Mouse (Mus musculus): ENCODE data around the gene Arhgef3.

Gene Arhgef3

DNA sequence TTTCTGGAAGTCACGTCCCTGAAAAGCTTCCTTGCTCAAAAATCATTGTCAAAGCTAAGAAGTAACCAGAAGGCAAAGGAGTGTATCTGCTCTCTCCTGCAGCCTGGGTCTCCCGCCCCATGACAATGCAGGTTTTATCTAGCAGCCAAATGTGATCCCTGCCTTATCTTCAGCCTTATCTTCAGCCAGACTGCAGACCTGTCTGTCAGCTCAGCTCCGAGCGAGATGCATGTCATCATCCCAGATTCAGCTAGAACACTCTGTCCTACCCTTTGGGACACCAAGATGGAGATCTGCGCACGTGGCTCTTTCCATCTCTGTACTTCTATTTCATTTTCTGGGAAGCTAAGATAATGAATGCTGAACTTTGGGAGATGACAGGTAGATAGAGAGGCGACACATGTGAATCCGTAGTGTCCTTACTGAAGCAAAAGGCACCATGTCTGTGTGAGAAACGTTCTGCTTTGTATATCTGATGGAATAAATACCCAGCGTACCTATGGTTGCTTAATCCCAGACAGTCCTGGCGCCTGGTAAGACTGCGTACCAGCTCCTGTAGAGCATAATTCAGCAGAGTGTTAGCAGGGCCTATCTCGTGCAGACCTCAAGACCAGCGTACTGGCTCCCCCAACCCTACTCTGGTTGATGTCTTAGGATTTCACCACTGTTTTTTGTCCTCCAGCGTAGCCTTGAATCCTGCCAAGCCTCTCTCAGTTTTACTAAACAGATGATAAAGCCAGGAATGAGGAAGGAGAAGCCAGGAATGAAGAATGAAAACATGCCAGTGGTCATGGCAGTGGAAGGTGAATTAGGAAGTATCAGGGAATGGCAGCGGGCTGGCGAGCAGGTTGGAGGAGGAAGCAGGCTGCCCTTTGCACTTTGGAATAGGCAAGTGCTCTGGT, 235.4 kb downstream of the Arhgef3 start:
- no peak for DNase-seq

DNA sequence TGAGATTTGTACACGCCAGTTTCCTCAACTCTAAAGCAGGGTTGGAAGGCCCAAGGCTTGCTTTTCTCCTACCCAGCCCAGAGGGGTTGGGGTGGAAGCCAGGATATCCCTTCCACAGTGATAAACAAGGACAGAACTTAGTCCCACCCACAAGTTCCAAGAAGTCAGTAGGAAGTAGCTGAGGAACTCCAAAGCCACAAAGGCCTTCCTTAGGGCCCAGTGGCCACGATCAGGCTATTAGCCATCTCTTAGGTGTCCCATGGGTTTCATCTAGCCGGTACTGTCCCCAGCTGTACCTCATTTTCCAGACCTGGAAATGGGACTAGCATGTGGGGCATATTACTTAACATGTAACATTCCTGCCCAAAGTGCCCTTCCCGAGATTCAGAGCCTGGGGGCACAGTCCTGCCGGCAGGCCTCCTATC, 236.4 kb downstream of the Arhgef3 start:
- DNase-seq = no peak

DNA sequence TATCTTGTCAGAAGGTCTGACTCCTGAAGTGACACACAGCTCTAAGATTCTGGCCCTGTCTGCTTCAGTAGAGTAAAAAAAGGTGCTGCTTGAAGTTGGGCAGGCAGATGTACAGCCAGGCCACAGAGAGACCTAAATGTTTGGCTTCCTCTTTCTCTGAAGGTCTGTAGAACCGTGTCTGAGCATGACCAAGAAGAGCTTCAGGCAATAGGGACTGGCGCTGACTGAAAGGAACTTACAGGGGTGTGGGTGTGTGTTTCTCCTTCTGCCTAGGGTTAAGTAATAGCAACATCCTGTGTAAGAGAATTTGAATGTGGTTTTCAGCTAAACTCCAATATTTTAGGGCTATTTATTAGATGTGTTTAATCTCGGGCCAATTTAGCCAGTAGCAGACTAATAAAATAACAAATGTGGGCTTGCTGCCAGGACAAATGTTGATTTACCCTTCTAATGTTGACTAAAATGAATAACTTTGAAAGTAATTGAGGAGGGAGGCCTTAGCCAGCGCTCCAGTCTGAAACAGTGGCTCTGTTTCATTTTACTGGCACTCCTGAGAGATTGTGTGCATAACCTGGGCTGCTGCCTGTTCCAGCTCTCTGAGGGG, 236.9 kb downstream of the Arhgef3 start:
- DNase-seq = no peak

DNA sequence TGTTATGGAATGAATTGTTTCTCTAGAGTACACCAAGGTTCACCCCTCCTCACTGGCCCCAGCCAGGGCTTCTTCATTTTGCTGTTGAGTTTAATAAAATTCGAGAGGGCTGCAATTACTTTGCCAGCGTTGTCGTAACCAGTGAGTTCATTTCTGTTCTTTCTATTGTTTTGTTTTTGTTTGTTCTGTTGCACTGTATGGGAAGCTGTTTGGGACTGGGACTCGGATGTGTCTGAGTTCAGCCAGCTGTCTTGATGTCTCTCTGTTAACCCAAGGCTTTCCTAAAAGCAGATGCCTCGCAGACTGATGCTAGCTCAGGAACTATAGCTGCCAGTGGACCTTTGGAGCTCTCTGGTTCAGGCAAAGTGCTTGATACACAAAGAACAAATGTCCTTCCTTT, 237.8 kb downstream of the Arhgef3 start:
- DNase-seq = no peak

DNA sequence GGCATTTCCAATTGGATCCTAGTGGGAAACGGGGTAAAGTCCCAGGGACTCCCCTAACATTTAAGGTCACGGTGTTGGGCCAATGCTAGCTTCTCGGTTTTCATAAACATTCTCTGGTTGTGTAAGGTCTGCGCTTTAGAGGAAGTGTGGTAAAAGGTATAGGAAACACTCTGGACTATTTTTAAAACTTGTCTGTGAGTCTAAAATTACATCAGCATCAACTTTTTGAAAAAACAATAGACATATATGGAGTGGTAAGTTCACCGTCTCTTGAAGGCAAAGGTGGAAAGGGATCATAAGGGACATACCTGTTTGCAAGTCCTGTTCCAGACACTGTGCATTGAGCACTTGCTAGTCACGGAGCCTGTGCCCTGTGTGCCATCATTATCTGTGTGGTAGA, 240.5 kb downstream of the Arhgef3 start:
- DNase-seq = no peak

DNA sequence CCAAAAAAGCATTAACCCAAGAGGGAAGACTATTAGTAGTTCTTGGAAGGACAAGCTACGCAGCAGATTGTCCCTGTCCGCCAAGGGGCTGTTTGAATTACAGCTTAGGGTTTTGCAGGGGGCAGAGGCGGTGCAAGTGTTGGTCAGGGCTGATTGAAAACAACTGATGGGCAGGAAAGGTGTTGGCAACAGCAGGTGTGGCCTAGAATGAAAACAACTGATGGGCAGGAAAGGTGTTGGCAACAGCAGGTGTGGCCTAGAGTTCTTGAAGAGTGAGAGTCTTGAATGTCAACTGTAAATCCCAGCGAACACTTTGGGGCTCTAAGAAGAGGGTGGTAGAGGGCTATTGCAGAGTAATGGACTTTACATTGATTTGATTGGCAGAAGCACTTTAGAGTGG, 241.2 kb downstream of the Arhgef3 start:
- no peak for DNase-seq

DNA sequence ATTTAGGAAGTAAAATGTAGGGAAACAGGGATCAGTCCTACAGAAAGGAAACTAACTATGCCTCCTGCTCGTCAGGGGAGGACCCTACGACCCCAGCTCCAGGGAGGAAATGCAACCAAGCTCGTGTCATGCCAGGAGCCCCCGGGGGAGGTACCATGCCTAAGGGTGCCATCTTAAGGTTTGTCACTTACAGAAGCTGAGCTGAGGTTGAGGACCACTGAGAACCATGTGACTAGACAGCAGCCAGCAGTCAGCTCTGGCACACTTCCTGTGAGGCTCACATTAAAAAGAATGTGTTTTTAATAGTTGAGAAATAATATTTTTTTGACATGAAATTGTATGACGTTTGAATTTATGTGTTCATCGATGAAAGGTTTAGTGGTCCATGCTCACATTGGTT, 242.4 kb downstream of the Arhgef3 start:
- no peak for DNase-seq

DNA sequence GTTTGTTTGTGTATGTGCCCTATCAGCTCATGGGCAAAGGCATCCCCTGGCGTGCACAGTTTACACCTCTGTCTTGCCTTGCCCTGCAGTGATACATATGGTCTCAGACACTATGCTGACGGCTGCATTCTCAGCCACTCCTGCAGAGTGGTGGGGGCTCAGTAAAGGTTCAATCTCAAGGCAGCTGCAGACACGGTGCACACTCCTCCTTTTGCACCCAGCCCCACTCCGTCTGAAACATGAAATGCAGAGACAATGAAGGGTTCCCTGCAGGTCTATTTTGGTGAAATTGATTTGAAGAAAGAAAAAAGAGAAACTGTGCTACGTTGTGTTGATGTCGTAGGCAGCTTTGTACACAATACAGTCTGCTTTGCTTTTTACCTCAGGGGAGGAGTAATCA, 243.5 kb downstream of the Arhgef3 start:
- no peak for DNase-seq

DNA sequence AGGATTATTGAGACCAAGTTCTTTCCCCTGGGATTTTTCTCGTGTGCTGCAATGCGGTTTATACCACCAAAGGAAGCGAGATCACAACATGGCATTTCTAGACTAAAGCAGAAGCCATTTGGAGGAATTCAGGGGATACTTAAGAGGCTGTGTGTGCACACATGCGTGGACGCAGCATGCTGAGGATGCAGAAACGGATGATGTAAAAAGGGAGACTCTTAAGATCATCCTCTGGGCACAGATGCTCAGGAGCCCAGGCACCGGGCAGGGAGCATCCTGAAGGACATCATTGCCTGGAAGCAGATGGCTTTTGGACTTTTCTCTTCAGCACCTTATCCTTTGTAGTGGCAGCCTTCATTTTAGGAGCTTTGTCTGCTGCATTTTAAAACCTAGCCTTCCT, 246.2 kb downstream of the Arhgef3 start:
- DNase-seq = no peak

DNA sequence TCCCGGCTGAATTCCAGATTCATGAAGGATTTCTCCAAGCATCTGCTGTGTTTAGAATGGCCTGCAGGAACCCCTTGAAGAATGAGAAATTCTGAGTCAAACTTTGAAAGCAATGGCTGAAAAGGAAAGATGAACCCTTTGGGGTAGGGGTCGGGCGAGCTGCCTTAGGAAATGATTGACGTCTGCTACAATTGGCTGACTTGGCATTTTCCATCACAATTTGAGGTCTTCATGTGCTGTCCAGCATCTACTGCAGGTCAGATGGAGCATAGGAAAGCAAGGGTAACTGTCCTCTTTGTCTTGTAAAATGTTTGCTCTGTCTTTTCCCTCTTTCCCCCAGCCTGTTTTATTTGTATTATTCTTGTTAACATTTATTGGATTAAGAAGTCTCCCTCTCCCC, 246.8 kb downstream of the Arhgef3 start:
- DNase-seq = no peak

DNA sequence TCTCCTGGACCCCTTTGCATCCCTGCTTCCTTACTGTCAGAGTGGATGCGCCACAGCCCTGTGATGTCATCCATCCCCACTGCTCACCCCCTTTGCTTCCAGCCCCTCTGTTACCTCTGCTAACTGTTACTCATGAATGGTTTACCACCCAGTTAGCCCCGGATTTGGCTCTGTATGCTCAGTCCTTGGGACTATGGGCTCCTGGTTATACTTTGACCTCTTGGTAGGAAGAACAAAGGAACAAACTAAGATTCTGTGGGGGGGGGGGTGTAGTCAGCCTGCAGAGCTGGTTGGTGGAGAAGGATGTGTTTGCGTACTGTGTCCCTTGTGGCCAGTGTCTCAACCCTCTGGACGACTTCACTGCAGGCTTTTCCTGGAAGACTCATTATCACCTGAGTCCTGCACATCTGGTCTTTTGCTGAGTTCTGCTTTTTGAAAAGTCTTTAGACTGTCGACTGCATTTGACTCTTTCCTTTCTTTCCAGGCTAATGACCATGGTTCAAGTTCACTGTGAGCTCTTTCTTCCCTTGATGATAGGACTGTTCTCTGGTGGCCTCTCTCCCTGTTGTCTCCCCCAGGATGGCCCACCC, 250.1 kb downstream of the Arhgef3 start:
- no peak for DNase-seq

DNA sequence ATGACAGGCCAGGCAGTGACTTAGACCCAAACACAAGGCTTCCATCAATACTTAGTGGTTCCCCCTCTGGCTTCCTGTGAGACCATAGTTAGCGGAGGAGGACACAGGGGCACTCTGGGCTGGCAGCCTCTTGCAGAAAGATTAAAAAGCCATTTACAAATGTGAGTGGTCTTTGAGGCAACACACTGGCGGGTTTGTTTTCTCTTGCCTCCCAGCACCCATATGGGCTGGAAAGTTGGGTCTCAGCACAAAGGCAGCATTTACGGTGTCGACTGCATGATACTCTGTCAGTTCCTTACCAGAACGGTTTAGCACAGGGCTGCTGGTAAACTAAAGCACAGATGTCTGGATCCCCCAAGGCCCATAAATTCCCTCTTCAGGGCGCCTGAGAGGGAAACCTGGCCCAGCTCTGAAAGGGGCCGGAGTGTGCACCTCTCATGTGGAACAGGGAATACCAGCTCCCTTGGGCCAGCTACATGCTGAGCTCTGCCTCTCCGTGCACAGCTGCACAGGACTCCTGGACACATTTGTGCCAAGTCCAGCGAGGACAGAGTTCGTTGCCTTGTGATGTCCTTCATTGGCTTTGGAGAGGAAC, 252.5 kb downstream of the Arhgef3 start:
- no peak for DNase-seq

DNA sequence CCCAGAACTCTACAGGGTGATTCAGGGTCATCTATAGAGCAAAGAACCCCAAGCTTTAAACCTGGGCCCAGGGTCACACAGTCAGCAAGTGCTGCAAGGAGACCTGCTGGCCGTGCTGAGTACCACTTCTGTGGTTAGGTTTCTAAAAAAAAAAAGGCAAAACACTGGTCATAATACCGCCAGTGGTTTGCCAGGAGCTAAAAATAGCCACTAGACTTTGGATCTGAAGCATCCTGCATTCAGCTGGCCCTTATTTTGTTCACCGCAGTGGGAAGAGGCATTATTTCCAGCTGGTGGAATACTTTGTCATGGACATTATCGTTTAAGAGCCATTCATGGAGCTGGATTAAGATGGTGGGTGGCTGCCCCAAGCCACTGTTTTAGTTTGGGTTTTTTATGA, 253.9 kb downstream of the Arhgef3 start:
- DNase-seq = no peak

DNA sequence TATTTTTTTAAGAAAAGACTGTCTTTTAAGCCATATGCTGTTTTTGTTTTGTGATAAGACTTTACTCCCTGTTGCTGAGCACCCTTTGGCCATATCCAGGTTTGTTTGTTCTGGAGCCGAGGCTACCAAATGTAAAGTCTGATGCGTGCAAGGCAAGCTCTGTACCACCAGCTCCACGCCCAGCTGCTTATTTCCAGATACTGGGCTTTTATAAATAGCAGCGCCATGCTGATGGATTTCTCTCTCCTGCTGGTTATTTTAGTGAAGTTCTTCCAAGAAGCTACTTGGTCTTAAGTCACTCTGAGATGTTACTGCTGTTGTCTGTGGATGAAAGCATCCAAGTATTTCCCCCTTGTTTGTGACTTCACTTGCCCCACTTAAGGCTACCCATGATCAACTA, 254.8 kb downstream of the Arhgef3 start:
- no peak for DNase-seq

DNA sequence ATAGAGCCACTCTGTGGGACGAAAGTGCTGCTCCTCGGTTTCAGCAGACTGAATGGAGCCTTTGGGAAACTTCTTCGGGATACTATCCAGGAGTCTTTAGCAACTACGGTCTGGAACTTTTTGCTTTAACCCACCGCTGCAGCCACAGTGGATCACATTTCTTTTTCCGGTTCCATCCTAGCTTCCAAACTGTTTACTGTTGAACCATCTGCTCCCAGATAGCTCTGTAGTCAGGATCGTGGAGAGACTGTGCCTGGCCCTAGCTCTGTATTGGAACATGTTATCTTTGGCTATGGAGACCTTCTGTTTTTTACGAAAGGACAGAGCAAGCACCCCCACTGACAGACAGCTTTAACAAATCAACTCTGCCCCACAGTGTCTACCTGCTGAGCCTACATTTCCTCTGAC, 257.0 kb downstream of the Arhgef3 start:
- DNase-seq = peak; percentile 65

DNA sequence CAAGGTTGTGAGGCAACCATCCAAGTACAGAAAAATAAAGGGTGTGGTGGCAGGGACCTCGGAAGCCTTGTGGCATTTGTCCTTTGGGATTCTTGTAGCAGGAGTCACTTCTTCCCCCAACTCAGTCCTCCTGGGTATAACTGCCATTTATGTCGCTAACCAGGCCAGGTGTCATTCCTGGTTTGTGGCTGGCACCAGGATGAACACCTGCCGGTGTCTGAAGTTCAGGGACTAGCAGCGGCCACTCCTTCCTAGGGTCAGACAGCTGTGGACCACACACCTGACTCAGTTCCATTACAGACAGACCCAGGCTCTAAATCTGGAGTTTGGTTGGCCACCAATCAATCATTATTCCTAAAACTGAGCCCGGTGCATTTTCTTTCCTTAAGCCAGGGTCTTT, 258.8 kb downstream of the Arhgef3 start:
- DNase-seq = no peak

DNA sequence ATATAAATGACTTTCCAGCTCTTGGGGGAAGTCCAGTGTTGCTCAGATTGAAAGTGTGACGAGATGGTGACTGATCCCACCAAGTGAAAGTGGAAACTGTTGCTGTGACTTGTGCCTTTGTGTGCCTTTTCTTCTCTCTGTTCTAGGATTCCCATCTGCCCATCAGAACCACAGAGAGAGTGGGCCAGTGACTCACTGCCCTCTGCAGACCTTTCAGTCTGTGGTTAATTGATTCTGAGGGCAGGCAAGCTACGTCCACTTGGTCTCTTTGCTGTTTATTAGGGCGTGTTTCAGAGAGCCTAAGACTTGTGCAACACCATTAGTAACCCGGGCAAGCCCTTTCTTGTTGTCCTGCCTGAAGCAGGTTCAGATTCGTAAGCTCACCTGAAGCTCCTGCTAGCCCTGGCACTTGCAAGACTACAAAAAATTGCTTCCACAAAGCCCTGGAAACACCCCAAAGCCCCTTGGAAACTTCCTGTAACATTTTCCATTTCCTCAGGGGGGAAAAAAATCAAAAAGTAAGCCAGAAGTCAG, 261.5 kb downstream of the Arhgef3 start:
- no peak for DNase-seq

DNA sequence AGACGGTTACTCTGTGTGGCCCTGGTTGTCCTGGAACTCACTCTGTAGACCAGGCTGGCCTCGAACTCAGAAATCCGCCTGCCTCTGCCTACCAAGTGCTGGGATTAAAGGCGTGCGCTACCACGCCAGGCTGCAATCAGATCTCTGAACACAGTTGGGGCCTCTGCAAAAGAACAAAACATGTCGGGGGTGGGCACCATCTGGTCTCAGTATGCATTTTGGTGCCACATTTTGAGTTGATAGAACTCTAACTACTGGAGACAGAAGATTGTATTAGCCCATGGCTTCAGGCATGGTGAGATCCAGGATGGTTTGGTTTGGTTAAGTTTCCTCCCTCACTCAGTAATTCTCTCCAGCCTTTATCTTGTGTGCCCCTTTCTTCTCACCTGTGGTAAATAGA, 264.0 kb downstream of the Arhgef3 start:
- no peak for DNase-seq

DNA sequence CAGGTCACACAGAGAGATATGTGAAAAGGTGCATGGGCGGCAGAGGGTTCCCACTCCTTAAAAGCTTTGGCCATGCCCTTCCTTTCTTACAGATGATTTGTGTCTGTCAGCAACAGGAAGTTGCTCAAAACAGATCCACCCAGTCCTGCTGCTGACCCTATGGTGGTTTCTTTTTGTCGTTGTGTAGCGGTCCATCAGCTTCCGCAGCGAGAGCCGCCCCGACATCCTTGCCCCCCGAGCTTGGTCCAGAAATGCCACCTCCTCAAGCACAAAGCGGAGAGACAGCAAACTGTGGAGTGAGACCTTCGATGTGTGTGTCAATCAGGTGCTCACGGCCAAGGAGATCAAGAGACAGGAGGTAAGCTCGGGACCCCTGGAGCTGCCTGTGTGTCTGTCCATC, 264.7 kb downstream of the Arhgef3 start:
- DNase-seq = no peak

DNA sequence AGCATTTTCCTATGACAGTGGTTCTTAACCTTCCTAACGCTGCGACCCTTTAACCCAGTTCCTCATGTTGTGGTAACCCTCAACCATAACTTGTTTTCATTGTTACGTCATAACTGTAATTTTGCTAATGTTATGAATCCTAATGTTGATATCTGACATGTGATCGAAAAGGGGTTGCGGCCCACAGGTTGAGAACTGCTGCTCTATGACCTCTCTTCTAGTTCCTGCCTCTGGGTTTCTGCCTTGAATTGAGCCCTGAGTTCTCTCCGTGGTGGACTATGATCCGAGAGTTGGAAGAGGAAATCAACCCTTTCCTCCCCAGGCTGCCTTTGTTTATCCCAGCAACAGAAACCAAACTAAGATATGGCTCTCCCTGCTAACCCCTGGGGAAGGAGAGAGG, 266.8 kb downstream of the Arhgef3 start:
- no peak for DNase-seq

DNA sequence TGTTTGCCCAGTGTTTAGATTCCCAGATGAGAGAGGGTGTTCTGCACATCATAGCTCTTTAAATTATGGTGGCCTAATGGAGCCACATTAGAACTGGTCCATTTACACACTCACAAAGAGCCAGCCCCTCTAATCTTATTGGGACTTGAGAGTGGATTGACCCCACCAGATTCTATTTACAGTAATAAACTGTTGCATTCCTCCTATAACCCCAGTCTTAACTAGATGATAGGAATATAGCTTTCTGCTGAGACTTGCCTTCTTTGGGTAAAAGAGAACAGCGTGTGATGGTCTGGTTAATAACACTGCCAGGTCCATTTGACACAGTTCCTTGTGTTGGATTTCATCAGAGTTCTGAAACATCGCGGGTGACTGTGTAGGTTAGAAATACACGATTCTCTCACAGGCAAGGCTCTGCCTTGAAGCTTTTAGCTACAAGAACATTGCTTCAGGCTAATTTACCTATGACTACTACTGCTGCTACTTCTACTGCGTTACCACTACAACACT, 268.7 kb downstream of the Arhgef3 start:
- DNase-seq = no peak

DNA sequence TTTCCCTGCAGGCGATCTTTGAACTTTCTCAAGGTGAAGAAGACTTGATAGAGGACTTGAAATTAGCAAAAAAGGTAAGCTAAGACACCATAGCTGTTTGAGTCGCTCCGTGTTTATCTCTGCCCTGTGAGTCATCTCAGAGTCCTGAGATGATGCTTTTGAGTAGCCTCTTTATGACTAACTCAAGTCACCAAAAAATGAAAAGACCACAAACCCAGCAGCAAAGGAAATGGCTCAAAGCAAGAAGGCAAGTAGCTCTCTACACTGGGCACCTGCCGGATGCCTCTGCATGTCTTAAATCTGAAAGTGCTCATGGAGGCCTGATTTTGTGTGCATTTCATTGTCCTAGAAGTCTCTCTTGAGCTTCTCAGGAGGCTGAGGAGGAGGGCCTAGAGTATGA, 269.4 kb downstream of the Arhgef3 start:
- no peak for DNase-seq

DNA sequence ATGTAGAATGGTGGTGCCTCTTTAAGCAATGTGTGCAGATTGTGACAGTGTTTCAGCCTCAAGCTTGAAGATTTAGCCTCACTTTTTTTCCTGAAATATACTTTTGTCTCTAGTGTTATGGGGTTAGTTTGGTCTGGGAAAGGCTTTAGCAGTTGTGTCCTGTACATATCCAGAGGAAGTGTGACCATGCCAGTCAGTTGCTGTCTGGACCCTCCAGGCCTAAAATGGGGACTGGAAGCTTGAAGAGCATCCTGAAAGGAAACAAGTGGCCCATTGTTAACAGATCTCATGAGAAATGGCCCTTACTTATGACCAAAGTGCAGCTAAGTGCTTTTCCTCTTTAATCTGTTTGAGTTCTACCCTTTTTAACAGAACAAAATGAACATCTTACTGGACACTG, 273.9 kb downstream of the Arhgef3 start:
- no peak for DNase-seq

Data from cerebellum, postnatal 25 days (tissue).